In genomic region chr1:153560805-153561204, GRCm38 (mm10) we compare ENCODE assay signal across 27 mouse cellular contexts. TPM values are rescaled to one million over a fixed set of nuclear protein-coding genes. Genes with fewer than 3 reads are reported as not detected.
A peak's percentile ranks its signal among the peaks of the same experiment; 100 is the strongest.
DNase-seq lines count a peak whose midpoint lies in the region; ATAC-seq lines count a peak whose summit lies in the region.
"Had no signal": no experiment of that assay in that cellular context is flagged by ENCODE, and none has a peak within 500 bp of the region (broad histone marks: within the 10 kb centered on the region; RNA-seq: fewer than 3 reads in every experiment).

No protein-coding gene starts in this region.

- 0 out of 2 replicates have a peak, but pooled peaks cover 2% of the 10 kb centered on the region for H3K4me1 ChIP-seq in forebrain, embryonic 16.5 days (replicated peaks; ENCODE audit: control insufficient read depth, insufficient read depth, low read length)
- H3K4me1 ChIP-seq in forebrain, embryonic 10.5 days: peaks cover 18% of the 10 kb centered on the region
- H3K4me1 ChIP-seq in kidney, embryonic 14.5 days (ENCODE audit: control insufficient read depth, insufficient read depth, low read length): no peaks in the 10 kb centered on the region

- whole genome bisulfite sequencing in forebrain, embryonic 16.5 days: 38% methylated on average over 6 of the region's 6 CpGs
- 49% methylated on average over 6 of the region's 6 CpGs for WGBS in forebrain, embryonic 10.5 days
- WGBS in kidney, embryonic 14.5 days: 71% methylated on average over 6 of the region's 6 CpGs

- no peaks in the 10 kb centered on the region for H3K36me3 ChIP-seq in forebrain, embryonic 16.5 days (ENCODE audit: control insufficient read depth, insufficient read depth)
- H3K36me3 ChIP-seq in forebrain, embryonic 10.5 days (replicated peaks): no peaks in the 10 kb centered on the region
- no peaks in the 10 kb centered on the region for H3K36me3 ChIP-seq in kidney, embryonic 14.5 days (ENCODE audit: control insufficient read depth, insufficient read depth, low read length)
- H3K36me3 ChIP-seq: G1E; heart, embryonic 10.5 days; heart, embryonic 13.5 days; hindbrain, embryonic 12.5 days had no signal

- no peak for ATAC-seq in forebrain, embryonic 16.5 days
- no peak for ATAC-seq in kidney, embryonic 14.5 days (ENCODE audit: low FRiP score, low TSS enrichment)
- ATAC-seq: activated CD4-positive, CD25-positive, alpha-beta regulatory T cell, adult 4 months; hindbrain, postnatal 0 days; inflammation-experienced regulatory T-cells, adult 6 months; intestine, embryonic 16.5 days; Patski had no signal

- H3K27me3 ChIP-seq in forebrain, embryonic 16.5 days (replicated peaks; ENCODE audit: control insufficient read depth, insufficient read depth, low read length): no peaks in the 10 kb centered on the region
- 0 out of 2 replicates have a peak, but pooled peaks cover 6% of the 10 kb centered on the region for H3K27me3 ChIP-seq in forebrain, embryonic 10.5 days (ENCODE audit: poor library complexity, severe bottlenecking)
- no peaks in the 10 kb centered on the region for H3K27me3 ChIP-seq in kidney, embryonic 14.5 days (ENCODE audit: control insufficient read depth, insufficient read depth, low read length)
- H3K27me3 ChIP-seq: CH12.LX; heart, embryonic 13.5 days; Patski had no signal

- H3K9me3 ChIP-seq in forebrain, embryonic 16.5 days (ENCODE audit: control insufficient read depth, low read length): no peaks in the 10 kb centered on the region
- no peaks in the 10 kb centered on the region for H3K9me3 ChIP-seq in forebrain, embryonic 10.5 days
- no peaks in the 10 kb centered on the region for H3K9me3 ChIP-seq in kidney, embryonic 14.5 days (ENCODE audit: control insufficient read depth, low read length)
- H3K9me3 ChIP-seq: G1E; heart, embryonic 10.5 days; heart, embryonic 13.5 days; hindbrain, embryonic 12.5 days had no signal

- no peak overlapping the region for H3K4me2 ChIP-seq in forebrain, embryonic 16.5 days (ENCODE audit: low read length)
- no peak overlapping the region for H3K4me2 ChIP-seq in kidney, embryonic 14.5 days (replicated peaks; ENCODE audit: low read depth, low read length)
- H3K4me2 ChIP-seq: heart, embryonic 13.5 days; hindbrain, embryonic 12.5 days had no signal

- 0 out of 2 replicates have a peak overlapping the region, but pooled peaks have one; percentile 8 for H3K27ac ChIP-seq in forebrain, embryonic 16.5 days (ENCODE audit: low read length)
- H3K27ac ChIP-seq in forebrain, embryonic 10.5 days: no peak overlapping the region
- no peak overlapping the region for H3K27ac ChIP-seq in kidney, embryonic 14.5 days (ENCODE audit: low read depth, low read length)
- H3K27ac ChIP-seq: heart, adult 2 months; heart, embryonic 10.5 days; heart, embryonic 13.5 days; hindbrain, embryonic 12.5 days; hindbrain, postnatal 0 days had no signal

- no peak for DNase-seq in forebrain, embryonic 10.5 days (ENCODE audit: extremely low spot score, low spot score)
- peak; percentile 45 for DNase-seq in kidney, postnatal 10 days
- DNase-seq in ES-CJ7 (ENCODE audit: low read depth, low spot score): peak; percentile 62
- DNase-seq in ZHBTc4 (ENCODE audit: low read depth, low spot score): peak; percentile 74
- DNase-seq in layer of hippocampus, postnatal 36 days: no peak
- DNase-seq: adrenal gland, adult 8-10 months; adrenal gland, postnatal 25 days; B cell, adult 2 months; cerebellum, adult 11-12 months; cerebellum, adult 9-10 months; cerebellum, postnatal 14 days; gastrocnemius, postnatal 10 days; gastrocnemius, postnatal 36 days; heart, adult 2 months; kidney, adult 18-20 months had no signal

- H3K4me3 ChIP-seq in forebrain, embryonic 16.5 days (replicated peaks; ENCODE audit: low read length): no peak overlapping the region
- no peak overlapping the region for H3K4me3 ChIP-seq in forebrain, embryonic 10.5 days
- no peak overlapping the region for H3K4me3 ChIP-seq in kidney, embryonic 14.5 days (ENCODE audit: low read length)
- H3K4me3 ChIP-seq: heart, adult 2 months; heart, embryonic 10.5 days; heart, embryonic 13.5 days; hindbrain, embryonic 12.5 days had no signal

- no peak overlapping the region for H3K9ac ChIP-seq in forebrain, embryonic 16.5 days (replicated peaks; ENCODE audit: low read depth, low read length)
- H3K9ac ChIP-seq in kidney, embryonic 14.5 days (ENCODE audit: low read depth, low read length): no peak overlapping the region
- H3K9ac ChIP-seq: heart, embryonic 13.5 days; hindbrain, embryonic 12.5 days had no signal

RNA-seq across cellular contexts. Expression of gene Npl, which starts 11.0 kb away (rescaled TPM):
- polyA plus RNA-seq in forebrain, embryonic 16.5 days (2015; fragmentation: Nextera tagmentation; extraction: Ambion mirVana): 6.6 and 8.8 TPM in 2 replicates
- 13.3 and 13.5 TPM in 2 replicates for polyA plus RNA-seq in forebrain, embryonic 10.5 days (2016; fragmentation: Nextera tagmentation; extraction: Ambion mirVana)
- 17.8 and 21.3 TPM in 2 replicates for polyA plus RNA-seq in kidney, embryonic 14.5 days (2014; fragmentation: Nextera tagmentation; extraction: Ambion mirVana)
- total RNA-seq in layer of hippocampus, postnatal 36 days (2021): 1 to 10 TPM; 3.5 TPM
- polyA plus RNA-seq: activated CD4-positive, CD25-positive, alpha-beta regulatory T cell, adult 4 months had no signal

Comparison
In these comparisons a context has a peak if more than half of its experiments do, and no peak if none do; other contexts are left out.
1. DNase-seq: peak in kidney, postnatal 10 days (single experiment), ES-CJ7 (single experiment) and ZHBTc4 (single experiment); none in forebrain, embryonic 10.5 days (single experiment) and layer of hippocampus, postnatal 36 days (0 of 2).